Mouse (Mus musculus) adrenal gland, adult 2 months (tissue): ENCODE results near the gene Ipo4. TPM values are rescaled to one million over a fixed set of nuclear protein-coding genes. Genes with fewer than 3 reads are reported as not detected.
A peak's percentile ranks its signal among the peaks of the same experiment; 100 is the strongest.

Experiments
- DNase-seq: peaks from one replicate; pipeline ENCODE4 v3.0.0; 2021
- long read RNA-seq: library from polyadenylated mRNA; stranded (forward); transcript quantifications from one replicate; pipeline ENCODE4 v2.0.0, GENCODE M21; 2021
- polyA plus RNA-seq: library from polyadenylated mRNA; depleted of rRNA; stranded (reverse); fragments of >200 nt; gene quantifications from 2 replicates; pipeline ENCODE4 v1.2.3, GENCODE M21; 2012; rRNA removed
- total RNA-seq, 2 experiments: library from RNA; stranded (reverse); gene quantifications; 2 replicates each; pipeline ENCODE4 v1.2.3; 2021

Ipo4 gene
- total RNA-seq (100 to 1,000 TPM; 126 to 136 TPM), polyA plus RNA-seq (86.6 and 132 TPM in 2 replicates)
- long read RNA-seq, transcript Ipo4-201 (30 exons, 3,846 nt) = major isoform, 49 of 122 reads
- long read RNA-seq, partial matches to known transcripts = 58 of 122 reads
- long read RNA-seq, other reads (novel, unspliced or antisense) = 15 of 122 reads

DNA sequence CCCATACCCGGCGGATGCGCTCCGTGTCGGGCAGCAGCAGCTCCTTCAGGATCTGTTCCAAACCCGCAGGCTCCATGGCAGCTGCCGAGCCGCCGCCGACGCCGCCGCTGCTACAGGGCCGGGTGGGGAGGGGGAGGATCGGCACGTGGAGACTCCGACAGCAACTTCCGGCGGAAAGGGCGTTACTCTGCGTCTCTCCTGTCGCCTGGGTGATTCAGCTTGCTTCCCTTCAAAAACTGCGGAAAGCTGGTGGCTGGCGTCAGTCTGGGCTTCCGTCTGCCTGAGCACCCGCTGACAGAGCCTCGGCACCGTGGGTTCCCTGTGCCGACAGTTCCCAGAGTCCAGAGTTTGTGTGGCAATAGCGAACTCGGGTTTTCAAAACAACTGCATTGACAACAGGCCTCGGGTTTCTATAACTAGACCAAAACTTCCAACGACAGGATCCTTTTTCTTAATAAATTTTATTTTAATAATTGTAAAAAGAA lies at the start of gene Ipo4:
Gene Ipo4, minus strand, starts transcription at position 435 of the 485 bp plus-strand sequence.
- DNase-seq = peak; percentile 93

DNA sequence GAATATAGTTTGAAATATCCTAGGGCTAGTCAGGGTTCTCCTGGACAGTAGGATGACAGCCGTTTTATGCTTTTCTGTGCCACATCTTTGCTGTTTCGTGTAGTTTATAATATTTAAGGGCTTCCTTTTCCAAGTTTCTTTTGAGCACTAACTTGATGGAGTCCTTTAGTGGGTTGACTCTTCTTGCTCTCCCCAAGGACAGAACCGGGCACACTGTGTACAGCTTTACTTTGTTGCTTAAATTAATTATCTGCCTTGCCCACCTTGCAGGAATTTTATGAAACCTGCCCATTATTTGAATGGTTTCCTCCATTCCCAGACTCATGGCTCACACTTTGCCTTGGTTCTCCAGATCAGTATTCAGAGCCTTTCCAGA lies 46.3 kb upstream of the Ipo4 start:
- DNase-seq = no peak

DNA sequence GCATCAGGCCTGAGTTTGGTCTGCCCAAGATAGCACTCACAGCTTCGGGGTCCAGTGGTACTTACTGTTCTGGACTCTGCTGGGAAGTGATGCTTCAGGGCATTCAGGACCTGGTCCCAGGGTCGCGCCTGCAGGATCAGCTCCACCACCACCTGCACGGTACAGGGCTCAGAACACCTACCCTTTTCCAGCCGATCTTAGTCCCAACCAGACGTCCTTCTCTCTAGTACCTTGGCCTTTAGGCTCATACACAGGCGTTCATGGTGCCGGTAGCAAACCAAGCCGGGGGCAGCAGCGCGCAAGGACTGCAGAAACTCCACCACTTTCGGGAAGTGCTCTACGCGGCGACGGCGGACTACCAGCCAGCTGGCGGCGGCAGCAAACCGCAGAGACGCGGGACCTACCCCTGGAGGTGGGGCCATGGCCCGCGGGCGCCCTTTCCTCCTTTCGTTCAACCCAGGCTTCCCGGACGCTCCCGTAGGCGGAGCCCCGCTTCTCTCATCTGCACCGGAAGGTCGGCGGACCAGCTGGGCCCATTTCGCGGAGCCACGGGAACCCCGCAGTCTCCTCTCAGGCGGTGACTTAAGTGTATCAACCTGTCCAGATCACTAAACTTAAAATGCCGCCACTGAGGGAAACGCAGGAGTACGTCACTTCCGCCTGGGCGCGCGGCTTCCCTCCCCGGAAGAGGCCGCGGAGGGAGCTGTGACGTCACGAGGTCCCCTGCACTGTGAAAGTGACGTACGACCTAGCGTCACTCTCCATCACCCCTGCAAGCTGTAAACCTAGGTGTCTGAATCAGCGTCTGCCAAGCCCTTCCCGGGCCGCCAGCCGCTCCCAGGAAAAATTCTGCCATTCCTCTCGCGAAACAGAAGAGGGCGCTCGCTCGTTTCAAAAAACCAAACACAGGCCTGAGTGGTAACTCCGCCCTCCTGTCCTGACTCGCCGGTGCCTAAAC lies 45.7 kb upstream of the Ipo4 start, which contains the start of gene Tinf2:
Gene Tinf2, minus strand, starts transcription at position 661 of the 958 bp plus-strand sequence.
- peak; percentile 95 for DNase-seq

DNA sequence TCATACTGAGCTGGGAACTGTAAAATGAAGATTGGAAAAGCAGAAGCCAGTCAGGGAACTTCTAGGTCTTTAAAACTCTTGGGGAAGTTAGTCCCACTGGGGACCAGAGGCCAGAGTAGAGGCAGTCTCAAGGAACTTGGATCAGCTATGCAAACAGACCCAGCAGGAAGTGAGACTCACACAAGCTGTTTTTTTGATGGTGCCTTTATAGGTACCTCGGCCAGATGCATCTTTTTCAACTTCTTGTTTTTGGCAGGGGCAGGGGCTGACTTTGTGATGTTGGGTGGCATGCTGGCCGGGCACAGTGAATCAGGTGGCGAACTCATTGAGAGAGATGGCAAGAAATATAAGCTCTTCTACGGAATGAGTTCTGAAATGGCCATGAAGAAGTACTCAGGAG lies 41.9 kb upstream of the Ipo4 start:
- DNase-seq = no peak

DNA sequence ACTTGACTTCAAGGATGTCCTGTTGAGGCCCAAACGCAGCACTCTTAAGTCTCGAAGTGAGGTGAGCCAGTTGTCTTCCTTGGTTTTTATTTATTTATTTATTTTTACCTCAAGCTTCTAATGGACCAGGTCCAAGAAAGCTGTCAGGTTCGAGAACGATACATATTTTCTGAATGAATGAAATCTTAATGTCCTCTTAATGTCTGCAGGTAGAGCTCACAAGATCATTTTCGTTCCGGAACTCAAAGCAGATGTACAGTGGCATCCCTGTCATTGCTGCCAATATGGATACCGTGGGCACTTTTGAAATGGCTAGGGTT lies 36.9 kb upstream of the Ipo4 start:
- DNase-seq = no peak

DNA sequence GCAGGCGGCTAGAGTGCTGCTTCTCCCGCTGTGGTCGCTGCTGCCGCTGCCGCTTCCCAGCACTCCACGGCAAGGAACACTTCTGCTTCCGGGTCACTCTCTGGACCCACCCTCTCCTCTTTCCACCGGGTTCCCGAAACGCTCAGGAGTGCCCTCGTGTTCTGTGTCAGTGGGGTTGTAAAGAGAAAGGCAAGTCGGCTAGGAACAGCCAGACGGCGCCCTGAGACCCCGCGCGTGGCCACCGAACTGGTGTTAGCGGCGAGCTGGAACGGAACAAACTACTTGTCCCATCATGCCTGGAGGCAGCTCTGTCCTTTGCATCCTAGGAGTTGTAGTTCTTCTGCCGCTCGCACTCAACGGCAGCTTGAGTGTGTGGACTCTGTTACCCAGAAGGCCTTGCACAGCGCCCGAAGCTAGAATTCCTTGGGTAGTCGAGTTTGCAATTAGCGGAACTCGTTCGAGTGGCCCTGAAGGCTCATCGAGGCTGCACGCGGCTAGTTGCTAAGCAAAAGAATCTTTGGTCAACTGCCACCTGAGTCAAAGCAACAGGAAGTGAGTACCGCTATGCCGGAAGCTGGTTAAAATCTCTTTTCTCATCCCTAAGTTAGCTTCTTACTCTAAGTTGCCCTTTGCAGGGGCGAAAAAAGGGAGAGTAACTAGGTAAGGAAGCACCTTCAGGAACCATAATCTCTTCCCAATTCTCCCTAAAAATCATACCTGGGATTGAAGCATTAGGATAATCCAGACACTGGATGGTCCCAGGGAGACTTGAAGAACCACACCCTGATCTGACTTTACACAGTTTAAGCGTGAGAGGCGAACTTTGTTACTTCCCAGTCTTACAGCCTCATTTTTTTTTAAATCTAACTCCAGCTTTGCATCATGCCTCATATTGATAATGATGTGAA lies 36.3 kb upstream of the Ipo4 start, which contains the start of the genes Gmpr2 and Nedd8:
Gene Gmpr2, plus strand, starts transcription at position 109 of the 908 bp plus-strand sequence.
Gene Nedd8, minus strand, starts transcription at position 292 of the 908 bp plus-strand sequence.
- DNase-seq = peak; percentile 94

DNA sequence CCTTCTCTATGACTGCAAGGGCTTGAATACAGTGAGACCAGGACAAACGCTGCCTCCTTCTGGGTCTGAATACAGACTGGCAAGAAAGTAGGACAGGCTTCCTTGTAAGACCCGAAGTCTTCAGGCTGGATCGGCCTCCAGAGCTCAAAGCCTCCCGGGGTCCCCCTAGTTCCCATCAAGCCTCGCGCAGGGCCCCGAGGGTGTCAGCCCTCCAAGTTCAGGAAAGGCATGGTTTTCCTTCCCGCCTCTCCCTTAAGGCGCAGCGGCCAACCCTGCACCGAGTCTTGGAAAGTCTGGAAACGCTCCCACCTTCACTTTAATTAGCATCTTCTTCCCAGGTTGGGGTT lies 35.7 kb upstream of the Ipo4 start:
- DNase-seq = no peak

DNA sequence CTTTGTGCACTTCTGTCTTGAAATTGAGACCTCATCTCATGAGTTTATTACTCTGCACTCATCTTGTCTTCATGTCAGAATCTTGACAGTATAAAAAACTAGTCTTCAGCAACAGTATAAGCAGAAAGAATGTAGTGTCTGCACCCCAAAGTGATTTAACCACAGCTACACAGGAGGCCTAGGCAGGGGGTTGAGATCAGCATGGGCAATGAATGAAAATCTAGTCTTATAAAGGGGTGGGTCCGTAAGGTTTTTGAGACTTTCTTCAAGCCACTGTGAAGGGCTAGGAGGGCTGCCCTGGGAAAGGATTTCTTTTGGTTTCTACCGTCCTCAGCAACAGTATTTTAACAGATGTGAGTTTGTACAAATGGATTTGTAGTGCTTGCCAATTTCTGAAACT lies 24.9 kb upstream of the Ipo4 start:
- DNase-seq = no peak

DNA sequence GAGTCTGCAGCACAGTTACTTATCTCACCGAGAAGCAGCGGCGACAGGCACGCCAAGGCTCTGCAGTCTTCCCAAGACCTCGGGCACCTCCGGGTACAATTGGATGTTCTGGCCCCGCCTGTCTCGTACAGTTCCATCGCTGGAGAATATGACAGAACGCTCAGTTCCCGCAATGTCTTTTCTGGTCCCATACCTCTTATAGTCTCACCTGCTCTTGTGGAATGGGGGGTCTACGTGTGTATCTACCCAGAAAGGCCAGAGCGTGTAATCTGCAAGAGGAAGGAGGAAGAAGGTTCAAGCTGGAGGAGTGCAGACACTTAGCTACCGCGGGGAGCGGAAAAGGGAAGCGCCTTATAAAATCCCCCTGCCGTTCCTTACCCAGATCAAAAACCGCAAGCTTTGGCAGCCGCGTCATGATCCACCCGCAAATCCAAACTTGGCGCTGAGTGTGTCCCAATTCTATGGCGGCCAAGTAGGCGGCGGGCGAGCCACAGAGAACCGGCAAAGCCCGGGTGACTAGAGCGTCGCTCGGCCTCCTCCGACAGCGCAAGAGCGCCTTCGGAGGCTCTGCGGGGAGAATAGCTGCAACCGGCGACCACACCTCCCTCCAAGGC lies 24.3 kb upstream of the Ipo4 start, which contains the start of gene Mdp1:
Gene Mdp1, minus strand, starts transcription at position 549 of the 614 bp plus-strand sequence.
- DNase-seq = peak; percentile 89

DNA sequence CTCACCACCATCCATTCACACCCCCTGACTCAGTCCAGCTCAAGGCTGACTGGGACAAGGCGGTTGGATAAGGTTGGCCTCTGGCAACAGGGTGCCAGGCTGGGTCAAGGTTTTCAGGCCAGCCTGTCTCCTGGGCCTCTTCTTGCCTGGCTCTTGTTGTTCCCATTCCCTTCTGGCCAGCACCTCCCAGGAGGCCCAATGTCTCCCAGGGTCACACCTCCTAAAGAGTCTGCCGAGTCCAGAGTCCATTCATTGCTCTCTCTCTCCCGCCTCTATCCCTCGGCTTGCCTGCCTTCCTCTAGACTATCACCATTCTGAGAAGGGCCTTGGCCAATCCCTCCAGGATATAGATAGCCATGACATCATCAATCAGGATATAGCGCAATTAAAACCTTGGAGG lies 22.3 kb upstream of the Ipo4 start:
- DNase-seq = peak; percentile 88

DNA sequence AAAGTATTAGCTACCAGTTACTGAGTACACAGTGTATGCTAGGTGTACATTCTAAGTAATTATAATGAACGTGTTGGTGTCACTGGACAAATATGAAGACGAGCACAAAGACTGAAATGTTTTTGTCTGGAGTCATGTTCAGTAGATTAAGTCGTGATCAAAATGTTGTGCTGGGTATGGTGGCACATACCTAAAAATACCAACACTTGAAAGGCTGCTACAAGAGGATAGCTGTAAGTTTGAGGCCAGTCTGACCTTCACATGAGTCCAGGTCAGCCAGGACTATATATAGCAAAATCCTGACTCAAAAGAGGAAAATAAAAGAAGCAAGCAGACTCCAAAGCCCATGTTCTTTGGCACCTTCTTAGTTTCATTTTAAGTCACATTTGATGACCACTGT lies 21.2 kb upstream of the Ipo4 start:
- DNase-seq = no peak

DNA sequence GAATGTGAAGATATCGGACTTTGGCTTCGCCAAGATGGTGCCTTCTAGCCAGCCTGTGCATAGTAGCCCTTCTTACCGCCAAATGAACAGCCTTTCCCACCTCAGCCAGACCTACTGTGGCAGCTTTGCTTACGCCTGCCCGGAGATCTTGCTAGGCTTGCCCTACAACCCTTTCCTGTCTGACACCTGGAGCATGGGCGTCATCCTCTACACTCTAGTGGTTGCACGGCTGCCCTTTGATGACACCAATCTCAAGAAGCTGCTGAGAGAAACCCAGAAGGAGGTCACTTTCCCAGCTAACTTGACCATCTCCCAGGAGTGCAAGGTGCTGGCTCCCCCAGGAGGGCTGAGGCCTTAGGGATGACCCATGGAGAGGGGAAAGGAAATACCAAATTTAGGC lies 15.8 kb upstream of the Ipo4 start:
- no peak for DNase-seq

DNA sequence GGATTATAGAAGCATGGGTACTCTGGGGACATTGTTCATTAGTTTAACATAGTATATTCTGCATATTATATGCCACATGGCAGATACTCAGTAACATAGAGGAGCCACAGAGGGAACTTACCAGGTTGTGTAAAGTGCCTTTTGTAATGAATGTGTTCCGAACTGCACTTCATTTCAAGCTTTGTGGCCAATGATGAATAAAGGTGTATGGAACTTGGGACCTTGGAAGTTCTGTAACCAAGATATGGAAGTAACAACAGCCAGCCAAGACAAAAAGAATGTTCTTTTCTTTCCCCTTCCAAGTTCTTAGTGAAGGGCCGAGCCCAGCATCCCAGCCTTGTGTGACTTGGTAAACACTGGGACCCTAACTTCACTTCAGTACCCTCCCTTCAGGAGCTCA lies 14.1 kb upstream of the Ipo4 start, which contains the start of gene Tssk4:
Gene Tssk4, plus strand, starts transcription at position 301 of the 400 bp plus-strand sequence.
- DNase-seq = no peak

DNA sequence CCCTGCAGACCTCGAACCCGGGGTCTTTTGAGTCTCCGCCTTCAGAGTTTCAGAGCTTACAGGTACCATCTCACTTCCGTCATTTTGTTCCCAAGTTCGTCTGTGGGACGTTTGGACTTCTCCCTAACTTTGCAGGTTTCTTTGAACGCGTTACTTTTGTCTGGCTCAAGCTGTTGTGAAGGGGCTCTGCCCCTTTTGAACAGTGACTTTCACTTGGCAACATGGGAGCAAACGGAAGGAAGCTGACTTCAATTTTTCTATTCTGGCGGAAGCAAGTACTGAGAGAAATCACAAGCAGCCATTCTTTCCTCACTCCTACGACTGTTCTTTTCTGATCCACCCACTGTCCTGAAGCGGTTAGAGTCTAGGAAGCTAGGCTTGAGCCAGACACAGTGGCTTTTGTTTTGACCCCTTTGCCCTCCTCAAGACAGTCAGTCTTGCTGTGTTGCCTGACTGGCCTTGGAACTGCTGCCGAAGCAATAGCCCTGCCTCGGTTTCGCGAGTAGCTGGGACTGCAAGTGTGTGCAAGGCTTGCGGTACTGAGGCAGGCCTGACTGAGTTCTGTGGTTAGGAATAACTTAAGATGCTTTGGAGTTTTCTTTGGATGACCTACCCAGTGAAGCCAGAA lies 8.6 kb upstream of the Ipo4 start:
- no peak for DNase-seq

DNA sequence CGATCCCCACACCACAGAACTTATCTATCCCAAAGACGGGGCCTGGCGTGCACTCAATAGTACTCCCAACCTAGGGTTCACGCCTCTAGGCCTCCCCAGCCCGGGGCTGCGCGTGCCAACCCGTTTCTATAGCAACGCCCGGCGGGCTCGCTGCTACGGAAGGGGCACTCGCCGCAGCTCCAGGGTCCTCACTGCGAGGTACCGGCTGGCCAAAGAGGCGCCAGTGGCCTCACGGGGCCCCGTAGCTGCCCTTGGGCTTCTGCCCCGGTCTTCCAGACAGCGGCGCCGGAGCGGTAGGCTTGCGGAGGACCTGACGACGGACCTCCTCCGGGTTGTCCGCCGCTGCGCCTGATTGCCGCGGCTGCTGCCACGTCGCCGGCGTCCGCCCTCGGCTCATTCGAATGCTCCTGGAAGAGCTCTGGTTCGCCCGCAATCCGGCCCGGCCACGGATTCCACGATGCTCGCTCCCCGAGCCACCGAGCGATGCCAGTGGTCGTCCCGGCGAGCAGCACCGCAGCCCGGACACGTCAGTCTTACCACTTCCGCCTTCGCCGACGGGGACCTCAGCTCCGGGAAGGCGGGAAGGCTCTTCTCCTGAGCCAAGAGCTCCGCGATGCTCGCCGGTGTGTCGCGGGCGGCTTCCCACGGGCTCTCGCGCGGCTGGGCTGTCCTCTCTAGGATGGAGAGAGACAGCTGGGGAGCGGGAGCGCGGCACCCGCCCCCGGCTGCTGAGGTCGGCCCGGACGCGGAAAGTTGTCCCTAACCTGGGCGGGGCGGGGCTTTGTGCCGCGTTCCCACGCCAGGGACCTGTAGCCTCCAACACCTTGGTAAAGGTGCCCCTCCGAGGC lies 7.5 kb upstream of the Ipo4 start, which contains the start of gene Tm9sf1:
Gene Tm9sf1, minus strand, starts transcription at position 747 of the 848 bp plus-strand sequence.
- DNase-seq = peak; percentile 94

DNA sequence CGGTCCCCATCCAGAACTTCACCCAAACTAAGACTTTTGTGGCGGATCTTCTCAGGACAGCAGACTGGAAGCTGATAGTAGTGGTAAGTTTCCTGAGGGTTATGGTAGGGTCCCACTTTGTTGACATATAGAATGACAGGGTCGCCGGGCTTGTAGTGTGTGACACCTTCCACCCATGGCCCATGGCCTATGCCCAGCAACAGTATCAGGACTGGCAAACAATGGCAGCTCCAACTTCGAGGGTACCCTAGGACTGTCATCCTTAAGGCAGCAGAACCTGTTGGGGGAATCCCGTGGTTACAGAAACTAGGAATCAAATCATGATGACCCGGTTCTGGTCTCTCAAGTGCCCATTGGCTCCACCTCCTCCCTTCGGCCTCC lies 6.9 kb upstream of the Ipo4 start:
- DNase-seq = no peak

DNA sequence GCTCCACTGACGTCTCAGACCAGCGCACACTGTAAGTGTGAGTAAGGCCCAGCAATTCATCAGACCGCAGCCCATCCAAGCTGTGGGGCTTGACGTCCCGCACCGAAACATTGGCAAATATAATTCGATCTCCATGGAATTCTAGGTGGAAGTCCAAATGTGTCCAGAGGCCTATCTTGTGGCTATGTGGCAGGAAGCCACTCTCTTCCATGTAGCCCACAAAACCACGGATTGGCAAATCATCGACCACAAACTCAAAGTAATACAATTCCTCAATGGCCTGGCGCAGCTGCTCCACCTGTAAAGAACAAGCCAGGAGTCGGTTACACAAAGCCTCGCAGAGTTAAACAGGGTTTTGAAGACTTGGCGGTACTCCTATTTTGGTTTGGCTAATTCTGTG lies 5.5 kb upstream of the Ipo4 start:
- DNase-seq = no peak

DNA sequence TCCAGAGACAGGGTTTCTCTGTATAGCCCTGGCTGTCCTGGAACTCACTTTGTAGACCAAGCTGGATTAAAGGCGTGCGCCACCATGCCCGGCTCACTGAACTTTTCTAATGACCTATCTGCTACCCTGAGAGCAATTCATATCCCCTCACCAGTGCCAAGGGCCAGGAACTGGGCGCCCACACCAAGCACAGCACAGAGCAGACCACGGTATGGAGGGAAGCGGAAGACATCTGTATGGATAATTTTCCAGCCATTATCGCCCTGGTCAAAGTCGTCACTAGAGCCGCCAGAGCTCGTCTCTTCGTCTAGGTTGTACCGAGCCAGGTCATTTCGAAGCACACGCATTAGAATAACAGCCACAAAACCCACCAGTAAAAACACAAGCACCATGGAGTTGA lies 5.1 kb upstream of the Ipo4 start:
- no peak for DNase-seq

DNA sequence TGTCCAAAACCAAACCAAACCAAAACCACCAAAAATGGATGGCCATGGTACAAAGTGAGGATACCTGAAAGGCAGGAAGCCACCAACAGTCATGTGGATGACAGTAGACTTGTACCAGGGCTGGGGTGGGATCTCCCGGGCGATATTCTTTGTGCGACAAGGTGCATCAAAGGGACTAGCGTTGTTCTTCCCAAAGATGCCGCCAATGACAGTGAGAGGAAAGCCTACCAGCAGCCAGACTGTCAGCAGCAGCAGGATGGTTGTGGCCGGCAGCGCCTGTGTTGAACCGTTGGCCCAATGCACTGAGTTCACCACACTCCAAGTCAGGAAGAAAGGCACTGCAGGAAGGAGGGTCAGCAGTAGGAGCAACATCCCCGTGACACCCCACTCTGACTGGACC lies 2.0 kb upstream of the Ipo4 start, which contains the start of gene Gm49378:
Gene Gm49378, minus strand, starts transcription at position 101 of the 400 bp plus-strand sequence.
- DNase-seq = no peak
